Comparison of ENCODE assay signal across 13 mouse cellular contexts in the genomic region with DNA sequence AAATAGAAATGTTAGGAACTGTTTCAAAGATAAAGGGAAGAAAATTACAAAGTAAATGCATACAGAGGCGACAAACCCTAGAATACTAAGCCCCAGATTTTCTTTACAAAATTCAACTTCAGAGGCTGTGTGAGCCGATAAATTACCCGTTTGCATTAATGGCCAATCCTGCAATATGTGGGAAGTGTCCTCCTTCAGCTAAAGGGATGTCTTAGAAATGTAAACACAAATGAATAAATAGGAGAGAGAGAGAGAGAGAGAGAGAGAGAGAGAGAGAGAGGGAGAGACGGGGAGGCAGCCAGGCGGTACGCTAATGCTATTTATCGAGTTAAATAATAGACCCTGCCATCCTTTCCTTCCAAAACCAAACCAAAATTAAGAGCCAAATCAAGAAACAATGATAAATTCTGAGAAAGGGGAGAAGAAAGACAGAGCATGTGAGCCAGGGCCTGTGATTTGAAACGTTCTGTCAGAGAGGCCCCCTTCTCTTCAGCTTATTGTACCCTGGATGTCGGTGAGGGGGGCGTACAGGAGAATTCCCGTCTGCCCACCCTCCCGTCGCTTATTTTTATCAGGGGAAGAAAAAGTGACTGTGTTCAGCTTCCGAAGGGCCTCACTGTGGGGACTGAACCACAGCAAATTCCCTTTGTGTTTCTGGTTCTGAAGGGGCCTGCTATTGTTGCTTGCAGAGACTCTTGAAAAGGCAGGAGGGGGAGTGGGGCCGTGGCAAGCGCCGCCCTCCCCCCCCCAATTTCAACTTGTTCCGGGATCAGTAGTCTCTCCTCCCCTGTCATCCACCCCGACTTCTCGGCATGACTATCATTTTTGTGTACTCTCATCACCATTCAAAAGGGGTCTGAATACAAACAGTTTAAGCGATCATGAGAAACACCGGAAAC.
A peak's percentile ranks its signal among the peaks of the same experiment; 100 is the strongest.
DNase-seq lines count a peak whose midpoint lies in the region; ATAC-seq lines count a peak whose summit lies in the region.
"Had no signal": no experiment of that assay in that cellular context is flagged by ENCODE, and none has a peak within 500 bp of the region (broad histone marks: within the 10 kb centered on the region; RNA-seq: fewer than 3 reads in every experiment).

No protein-coding gene starts in this region.

- no peak for ATAC-seq in lung, embryonic 16.5 days (ENCODE audit: low read depth)
- ATAC-seq in forebrain, embryonic 16.5 days = peak; percentile 29
- ATAC-seq in stomach, embryonic 15.5 days (ENCODE audit: insufficient read depth, low FRiP score, low read depth) = no peak
- ATAC-seq in monocyte, adult 5-6 weeks (replicated peaks; ENCODE audit: insufficient number of reproducible peaks, low FRiP score, low TSS enrichment, poor library complexity, severe bottlenecking) = no peak
- ATAC-seq: CD4-positive, CD25-positive, alpha-beta regulatory T cell, adult 4 months had no signal

- no peak overlapping the region for H3K4me3 ChIP-seq in lung, embryonic 16.5 days (ENCODE audit: low read length)
- H3K4me3 ChIP-seq in forebrain, embryonic 16.5 days (replicated peaks; ENCODE audit: low read length) = no peak overlapping the region
- H3K4me3 ChIP-seq in midbrain, embryonic 10.5 days = peak overlapping the region; percentile 48
- H3K4me3 ChIP-seq in stomach, embryonic 15.5 days (replicated peaks) = no peak overlapping the region

- H3K4me2 ChIP-seq in lung, embryonic 16.5 days (ENCODE audit: low read depth, low read length) = peak overlapping the region; percentile 25
- H3K4me2 ChIP-seq in forebrain, embryonic 16.5 days (ENCODE audit: low read length) = peak overlapping the region; percentile 8; the same call in 1 of the 2 replicates
- H3K4me2 ChIP-seq in stomach, embryonic 15.5 days = peak overlapping the region; percentile 21; the same call in 1 of the 2 replicates

- H3K36me3 ChIP-seq in lung, embryonic 16.5 days (ENCODE audit: control insufficient read depth, insufficient read depth, low read length) = no peaks in the 10 kb centered on the region
- H3K36me3 ChIP-seq in forebrain, embryonic 16.5 days (ENCODE audit: control insufficient read depth, insufficient read depth) = no peaks in the 10 kb centered on the region
- no peaks in the 10 kb centered on the region for H3K36me3 ChIP-seq in midbrain, embryonic 10.5 days
- no peaks in the 10 kb centered on the region for H3K36me3 ChIP-seq in stomach, embryonic 15.5 days

- 27% methylated on average over 22 of the region's 22 CpGs for WGBS in lung, embryonic 16.5 days
- WGBS in forebrain, embryonic 16.5 days = 6% methylated on average over 21 of the region's 22 CpGs
- 21% methylated on average over 22 of the region's 22 CpGs for WGBS in midbrain, embryonic 10.5 days
- 26% methylated on average over 22 of the region's 22 CpGs for WGBS in stomach, embryonic 15.5 days

- no peaks in the 10 kb centered on the region for H3K9me3 ChIP-seq in lung, embryonic 16.5 days (ENCODE audit: control insufficient read depth, low read length)
- no peaks in the 10 kb centered on the region for H3K9me3 ChIP-seq in forebrain, embryonic 16.5 days (ENCODE audit: control insufficient read depth, low read length)
- no peaks in the 10 kb centered on the region for H3K9me3 ChIP-seq in midbrain, embryonic 10.5 days (replicated peaks)
- no peaks in the 10 kb centered on the region for H3K9me3 ChIP-seq in stomach, embryonic 15.5 days

- H3K9ac ChIP-seq in lung, embryonic 16.5 days (ENCODE audit: low read length) = no peak overlapping the region; the same call in 1 of the 2 replicates
- no peak overlapping the region for H3K9ac ChIP-seq in forebrain, embryonic 16.5 days (replicated peaks; ENCODE audit: low read depth, low read length)
- no peak overlapping the region for H3K9ac ChIP-seq in stomach, embryonic 15.5 days

- DNase-seq in lung, adult 18-20 months = no peak
- peak; percentile 54 for DNase-seq in midbrain, embryonic 10.5 days (ENCODE audit: low spot score)
- no peak for DNase-seq in adrenal gland, postnatal 25 days
- DNase-seq in gastrocnemius, postnatal 36 days = no peak
- DNase-seq: kidney, adult 11 months; spleen, adult 18-20 months; thymus, postnatal 36 days had no signal

- peaks cover 12% of the 10 kb centered on the region for H3K4me1 ChIP-seq in lung, embryonic 16.5 days (replicated peaks; ENCODE audit: control insufficient read depth, insufficient read depth, low read length)
- peaks cover 20% of the 10 kb centered on the region for H3K4me1 ChIP-seq in forebrain, embryonic 16.5 days (replicated peaks; ENCODE audit: control insufficient read depth, insufficient read depth, low read length)
- peaks cover 73% of the 10 kb centered on the region for H3K4me1 ChIP-seq in midbrain, embryonic 10.5 days
- H3K4me1 ChIP-seq in stomach, embryonic 15.5 days = 0 out of 2 replicates have a peak, but pooled peaks cover 2% of the 10 kb centered on the region

- H3K27me3 ChIP-seq in lung, embryonic 16.5 days (ENCODE audit: control insufficient read depth, insufficient read depth, low read depth, low read length) = no peaks in the 10 kb centered on the region
- H3K27me3 ChIP-seq in forebrain, embryonic 16.5 days (replicated peaks; ENCODE audit: control insufficient read depth, insufficient read depth, low read length) = peaks cover 13% of the 10 kb centered on the region
- H3K27me3 ChIP-seq in midbrain, embryonic 10.5 days (ENCODE audit: low read depth, poor library complexity, severe bottlenecking) = no peaks in the 10 kb centered on the region
- 0 out of 2 replicates have a peak, but pooled peaks cover 11% of the 10 kb centered on the region for H3K27me3 ChIP-seq in stomach, embryonic 15.5 days (replicated peaks)

- intact Hi-C loops in gastrocnemius, postnatal 36 days (cut with DNase I) = no loop called here

- peak overlapping the region; percentile 44; the same call in 1 of the 2 replicates for H3K27ac ChIP-seq in lung, embryonic 16.5 days (ENCODE audit: low read length)
- peak overlapping the region; percentile 63 for H3K27ac ChIP-seq in forebrain, embryonic 16.5 days (ENCODE audit: low read length)
- H3K27ac ChIP-seq in midbrain, embryonic 10.5 days (replicated peaks) = peak overlapping the region; percentile 88
- H3K27ac ChIP-seq in stomach, embryonic 15.5 days = no peak overlapping the region
- H3K27ac ChIP-seq: macrophage had no signal
